8 mouse cellular contexts compared by ENCODE assay signal in genomic region chr1:51458731-51459450, GRCm38 (mm10). TPM values are rescaled to one million over a fixed set of nuclear protein-coding genes. Genes with fewer than 3 reads are reported as not detected.
DNase-seq lines count a peak whose midpoint lies in the region; ATAC-seq lines count a peak whose summit lies in the region.

No protein-coding gene starts in this region.

- H3K9ac ChIP-seq in hindbrain, embryonic 14.5 days: no peak overlapping the region
- no peak overlapping the region for H3K9ac ChIP-seq in hindbrain, embryonic 13.5 days

- no peaks in the 10 kb centered on the region for H3K36me3 ChIP-seq in hindbrain, embryonic 14.5 days (replicated peaks; ENCODE audit: control insufficient read depth, insufficient read depth)
- H3K36me3 ChIP-seq in hindbrain, embryonic 13.5 days: no peaks in the 10 kb centered on the region

- no peak for ATAC-seq in hindbrain, embryonic 14.5 days (ENCODE audit: low FRiP score)
- ATAC-seq in hindbrain, embryonic 13.5 days (ENCODE audit: low FRiP score): no peak
- peak; percentile 90 for ATAC-seq in common myeloid progenitor, adult 5-6 weeks (replicated peaks; ENCODE audit: low read depth, poor library complexity, severe bottlenecking)
- ATAC-seq in megakaryocyte, adult 5-6 weeks (ENCODE audit: poor library complexity, severe bottlenecking): peak; percentile 88

- WGBS in hindbrain, embryonic 14.5 days: 72% methylated on average over 10 of the region's 10 CpGs
- 75% methylated on average over 10 of the region's 10 CpGs for WGBS in hindbrain, embryonic 13.5 days

- H3K27me3 ChIP-seq in hindbrain, embryonic 14.5 days (ENCODE audit: control insufficient read depth, insufficient read depth, low read length): no peaks in the 10 kb centered on the region
- H3K27me3 ChIP-seq in hindbrain, embryonic 13.5 days: no peaks in the 10 kb centered on the region

- H3K27ac ChIP-seq in hindbrain, embryonic 14.5 days: no peak overlapping the region
- H3K27ac ChIP-seq in hindbrain, embryonic 13.5 days: no peak overlapping the region

- DNase-seq in hindbrain, embryonic 14.5 days (ENCODE audit: low spot score): peak; percentile 62
- DNase-seq in MEL-GATA-1-ER (ENCODE audit: extremely low read depth, low read depth): peak; percentile 62
- peak; percentile 27 for DNase-seq in kidney, adult 18-20 months
- peak; percentile 55 to 97 for DNase-seq in thymus, postnatal 10 days (ENCODE audit: low spot score in 2 of 2)
- DNase-seq in left cerebral cortex, adult 11 months (ENCODE audit: low spot score): no peak

- H3K4me3 ChIP-seq in hindbrain, embryonic 14.5 days (replicated peaks; ENCODE audit: low read length): no peak overlapping the region
- H3K4me3 ChIP-seq in hindbrain, embryonic 13.5 days: no peak overlapping the region

- no peak overlapping the region for H3K4me2 ChIP-seq in hindbrain, embryonic 14.5 days (replicated peaks)
- H3K4me2 ChIP-seq in hindbrain, embryonic 13.5 days: no peak overlapping the region

- no peaks in the 10 kb centered on the region for H3K4me1 ChIP-seq in hindbrain, embryonic 14.5 days (replicated peaks; ENCODE audit: control insufficient read depth, insufficient read depth, low read length)
- H3K4me1 ChIP-seq in hindbrain, embryonic 13.5 days (replicated peaks): no peaks in the 10 kb centered on the region

- H3K9me3 ChIP-seq in hindbrain, embryonic 14.5 days (ENCODE audit: control insufficient read depth, low read length): no peaks in the 10 kb centered on the region
- H3K9me3 ChIP-seq in hindbrain, embryonic 13.5 days: no peaks in the 10 kb centered on the region

RNA-seq across cellular contexts. Expression of gene Nabp1, which starts 19.3 kb away (rescaled TPM):
- polyA plus RNA-seq in hindbrain, embryonic 14.5 days (2014; fragmentation: Nextera tagmentation; extraction: Ambion mirVana): 9.0 and 9.1 TPM in 2 replicates
- 7.5 and 7.8 TPM in 2 replicates for polyA plus RNA-seq in hindbrain, embryonic 13.5 days (2015; fragmentation: Nextera tagmentation; extraction: Ambion mirVana)
- total RNA-seq in common myeloid progenitor, adult 5-6 weeks (2017): 53.3 and 57.7 TPM in 2 replicates
- total RNA-seq in megakaryocyte, adult 5-6 weeks (2015): 95.3 and 107 TPM in 2 replicates
- total RNA-seq in megakaryocyte, adult 5-6 weeks (2017): 277 and 321 TPM in 2 replicates

Comparison
In these comparisons a context has a peak if more than half of its experiments do, and no peak if none do; other contexts are left out.
1. ATAC-seq: peak in common myeloid progenitor, adult 5-6 weeks (single experiment) and megakaryocyte, adult 5-6 weeks (single experiment); none in hindbrain, embryonic 14.5 days (single experiment) and hindbrain, embryonic 13.5 days (single experiment).